Mouse (Mus musculus) left cerebral cortex, adult 2 months (tissue): ENCODE results near the gene Zfp553. TPM values are rescaled to one million over a fixed set of nuclear protein-coding genes. Genes with fewer than 3 reads are reported as not detected.
A peak's percentile ranks its signal among the peaks of the same experiment; 100 is the strongest.

Experiments
- DNase-seq, 2 experiments: peaks; one replicate each; pipeline ENCODE4 v3.0.0; 2021 to 2022; ENCODE audit warnings: low spot score in 2 of 2, mixed read lengths in 1 of 2; ENCODE audit errors: extremely low spot score in 1 of 2
- H3K27ac ChIP-seq: fragments of 200-600 bp; 2 replicates; pipeline ENCODE4 v1.8.1; 2022
- H3K4me3 ChIP-seq: fragments of 200-600 bp; 2 replicates; pipeline ENCODE4 v1.8.1; 2022
- CTCF ChIP-seq: fragments of 200-600 bp; IDR thresholded peaks from 2 replicates; pipeline ENCODE4 v1.8.1; 2022; ENCODE audit warnings: antibody characterized with exemption, mild to moderate bottlenecking, moderate library complexity
- intact Hi-C: fragments of 180-260 bp; cut with DNase I; formaldehyde crosslinking; loops from one replicate; pipeline ENCODE4 v1.15.1; 2025
- total RNA-seq, 2 experiments: library from RNA; stranded (reverse); gene quantifications; 2 replicates each; pipeline ENCODE4 v1.2.3; 2021

The Zfp553 gene
- total RNA-seq, 2 experiments from 2014 or later: 17.8 to 20.5 TPM

- no peak for DNase-seq
- H3K27ac ChIP-seq: no peak overlapping the region
These were observed 9.1 kb upstream of the Zfp553 start for GRCm38 (mm10) chr7:127223515-127224478.

GRCm38 (mm10) chr7:127224616-127225015 lies 8.2 kb upstream of the Zfp553 start:
- TF ChIP-seq CTCF: no peak
- DNase-seq: no peak
- no peak overlapping the region for H3K4me3 ChIP-seq
- intact Hi-C loops: no loop called here
- H3K27ac ChIP-seq: no peak overlapping the region

More at GRCm38 (mm10) chr7:127223515-127224478, 9.1 kb upstream of the Zfp553 start:
- no peak for TF ChIP-seq CTCF
- no peak overlapping the region for H3K4me3 ChIP-seq
- intact Hi-C loops: no loop called here

DNA sequence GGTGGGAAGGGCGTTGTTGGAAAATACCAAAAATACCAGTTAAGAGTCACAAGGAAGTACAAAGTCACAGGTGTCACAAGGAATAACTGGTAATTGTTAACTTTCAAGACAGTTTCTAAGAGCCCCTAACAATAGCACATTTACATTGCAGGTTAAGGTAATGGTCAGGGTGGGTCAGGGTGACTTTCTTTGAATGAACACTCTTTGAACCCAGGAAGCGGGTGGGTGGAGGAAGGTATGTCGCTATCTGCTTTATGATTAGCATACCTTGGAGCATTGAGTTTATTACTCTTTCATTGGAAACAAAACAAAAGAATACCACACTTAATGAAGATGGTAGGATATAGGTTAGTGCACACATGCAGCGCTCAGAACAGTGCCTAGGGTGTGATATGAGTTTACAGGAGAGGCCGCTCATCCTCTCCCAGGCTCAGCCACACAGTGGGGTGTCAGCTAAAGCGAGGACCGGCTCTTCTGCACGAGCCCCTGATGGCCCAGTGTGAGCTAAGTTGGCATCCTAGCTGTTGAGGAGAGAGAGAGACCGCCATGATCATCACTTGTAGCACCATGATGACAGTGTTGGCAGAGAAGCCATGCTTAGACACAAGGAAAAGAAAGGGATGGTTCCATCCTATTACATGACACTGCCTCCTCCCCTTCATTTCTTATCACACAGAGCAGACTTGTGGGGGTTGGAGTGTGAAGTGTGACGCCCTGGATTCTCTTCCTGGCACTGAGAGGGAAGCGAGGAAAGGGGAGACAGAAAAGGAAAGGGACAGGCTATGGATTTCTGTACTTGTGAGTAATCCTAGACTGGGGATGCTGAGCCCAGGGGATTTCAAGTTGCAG lies 7.5 kb upstream of the Zfp553 start:
- TF ChIP-seq CTCF: no peak
- H3K27ac ChIP-seq: no peak overlapping the region
- no peak overlapping the region for H3K4me3 ChIP-seq
- intact Hi-C loops: no loop called here
- DNase-seq: no peak

GRCm38 (mm10) chr7:127228615-127229303 lies 4.1 kb upstream of the Zfp553 start:
- peak; percentile 79 for TF ChIP-seq CTCF
- intact Hi-C loops: loop anchor here (2.0 kb wide), 1 partner anchor 14 kb away; no protein-coding TSS in a partner anchor
- peak; percentile 72 to 81 for DNase-seq
- Histone ChIP-seq H3K4me3 (no peak overlapping the region), H3K27ac (no peak overlapping the region)

- DNase-seq: no peak
- intact Hi-C loops: no loop called here
- H3K27ac ChIP-seq: no peak overlapping the region
- peak overlapping the region; percentile 96 for H3K4me3 ChIP-seq
- TF ChIP-seq CTCF: no peak
These were observed 1.5 kb upstream of the Zfp553 start for GRCm38 (mm10) chr7:127231376-127231775.

- no peak for DNase-seq
- Histone ChIP-seq H3K4me3 (peak overlapping the region; percentile 96), H3K27ac (peak overlapping the region; percentile 93)
- intact Hi-C loops: no loop called here
- no peak for TF ChIP-seq CTCF
These were observed 837 bp upstream of the Zfp553 start for GRCm38 (mm10) chr7:127231826-127232621.

GRCm38 (mm10) chr7:127233368-127233749 lies 498 bp downstream of the Zfp553 start:
- peak overlapping the region; percentile 93 for H3K27ac ChIP-seq
- no peak for TF ChIP-seq CTCF
- no peak for DNase-seq
- intact Hi-C loops: no loop called here
- H3K4me3 ChIP-seq: peak overlapping the region; percentile 96

GRCm38 (mm10) chr7:127233765-127234164 lies 904 bp downstream of the Zfp553 start:
- no peak for TF ChIP-seq CTCF
- peak overlapping the region; percentile 96 for H3K4me3 ChIP-seq
- DNase-seq: no peak
- H3K27ac ChIP-seq: peak overlapping the region; percentile 93
- intact Hi-C loops: no loop called here

DNA sequence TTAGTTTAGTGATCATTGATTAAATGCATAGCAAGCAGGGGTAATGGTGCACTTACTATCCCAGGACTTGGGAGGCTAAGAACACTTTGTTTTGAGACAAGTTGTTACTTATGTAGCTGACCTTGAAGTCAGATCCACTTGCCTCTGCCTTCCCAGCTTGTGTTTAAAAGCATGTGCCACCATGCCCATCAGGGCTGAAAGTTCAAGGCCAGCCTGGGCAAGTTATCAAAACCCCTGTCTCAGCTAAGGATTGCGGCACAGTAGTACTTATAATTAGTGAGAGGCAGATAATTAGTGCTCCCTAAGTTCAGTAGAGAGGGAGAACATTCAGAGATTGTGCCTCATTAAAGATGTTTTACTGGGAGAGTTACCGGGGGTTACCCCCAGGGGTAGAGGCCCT lies 1.9 kb downstream of the Zfp553 start:
- DNase-seq: no peak
- Histone ChIP-seq H3K4me3 (no peak overlapping the region), H3K27ac (no peak overlapping the region)
- intact Hi-C loops: no loop called here
- no peak for TF ChIP-seq CTCF

DNA sequence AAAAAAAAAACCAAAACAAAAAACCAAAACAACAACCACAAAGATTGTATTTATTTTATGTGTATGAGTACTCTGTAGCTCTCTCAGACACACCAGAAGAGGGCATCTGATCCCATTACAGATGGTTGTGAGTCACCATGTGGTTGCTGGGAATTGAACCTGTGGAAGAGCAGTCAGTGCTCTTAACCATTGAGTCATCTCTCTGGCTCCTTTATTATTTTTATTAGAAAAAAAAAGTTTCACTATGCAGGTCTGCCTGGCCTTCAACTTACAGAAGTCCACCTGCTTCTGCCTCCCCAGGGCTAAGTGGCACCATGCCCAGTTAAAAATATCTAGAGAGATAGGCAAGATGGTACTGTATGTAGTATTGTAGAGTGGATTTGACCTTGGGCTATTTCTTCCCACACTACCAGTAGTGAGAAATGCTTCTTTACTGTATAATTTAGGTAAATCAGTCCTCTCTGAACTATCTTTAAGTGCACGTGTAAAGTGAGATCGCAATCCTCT lies 10.6 kb downstream of the Zfp553 start:
- no peak; the same call in 1 of the 2 replicates for TF ChIP-seq CTCF
- Histone ChIP-seq H3K27ac (peak overlapping the region; percentile 97), H3K4me3 (peak overlapping the region; percentile 93; the same call in 1 of the 2 replicates)
- intact Hi-C loops: no loop called here
- DNase-seq: no peak
